Mouse (Mus musculus) thymus, postnatal 0 days (tissue): ENCODE results near the gene Mef2d. TPM values are rescaled to one million over a fixed set of nuclear protein-coding genes. Genes with fewer than 3 reads are reported as not detected.

Experiments used
- microRNA-seq: library from miRNA; unstranded; fragments of <30 nt; microRNA quantifications from one replicate; pipeline ENCODE4, GENCODE M21; 2016; ENCODE audit warnings: borderline number of aligned reads
- polyA plus RNA-seq: library from polyadenylated mRNA; unstranded; fragments of >200 nt; fragmentation: Nextera tagmentation; extraction: Ambion mirVana; gene quantifications from 2 replicates; pipeline ENCODE4 v1.2.1, GENCODE M21; 2015

The Mef2d gene
- polyA plus RNA-seq, 1 experiment from 2014 or later = 32.2 TPM

Small RNA genes lying within 50 kb of the gene (microRNA-seq; reads per million reads assigned to microRNA genes)
- gene Gm25641 = not detected
- gene Mir3093 = not detected
- gene Mir9-1 = not detected

Other genes starting within 250 kb of the Mef2d start
- gene Hdgf, start 236.1 kb upstream of the Mef2d start, polyA plus RNA-seq = 223 and 234 TPM in 2 replicates
- gene Mrpl24, start 222.9 kb upstream of the Mef2d start, polyA plus RNA-seq = 107 and 108 TPM in 2 replicates
- 58.9 and 61.4 TPM in 2 replicates for gene Isg20l2, start 212.1 kb upstream of the Mef2d start, polyA plus RNA-seq
- 15.7 and 16.6 TPM in 2 replicates for gene Rrnad1, start 211.7 kb upstream of the Mef2d start, polyA plus RNA-seq
- 35.5 and 38.1 TPM in 2 replicates for gene Crabp2, start 193.7 kb upstream of the Mef2d start, polyA plus RNA-seq
- 3.2 and 4.5 TPM in 2 replicates for gene Nes, start 171.3 kb upstream of the Mef2d start, polyA plus RNA-seq
- gene Bcan, start 142.1 kb upstream of the Mef2d start, polyA plus RNA-seq = 0.23 and 0.27 TPM in 2 replicates
- gene Hapln2, start 114.8 kb upstream of the Mef2d start, polyA plus RNA-seq = 0.16 TPM in 1 of 2 replicates, not detected in the other
- gene Gpatch4, start 99.3 kb upstream of the Mef2d start, polyA plus RNA-seq = 34.6 and 37.4 TPM in 2 replicates
- 145 and 155 TPM in 2 replicates for gene Naxe, start 83.9 kb upstream of the Mef2d start, polyA plus RNA-seq
- gene Ttc24, start 64.1 kb upstream of the Mef2d start, polyA plus RNA-seq = 0.69 and 0.76 TPM in 2 replicates
- gene Iqgap3, start 60.4 kb upstream of the Mef2d start, polyA plus RNA-seq = 5.8 and 6.1 TPM in 2 replicates
- gene Rhbg, start 112.3 kb downstream of the Mef2d start, polyA plus RNA-seq = 0.58 and 0.66 TPM in 2 replicates
- gene Gm38392, start 144.8 kb downstream of the Mef2d start, polyA plus RNA-seq = 0.33 TPM in 1 of 2 replicates, not detected in the other
- 15.6 and 16.2 TPM in 2 replicates for gene Tsacc, start 154.6 kb downstream of the Mef2d start, polyA plus RNA-seq
- 401 and 428 TPM in 2 replicates for gene Cct3, start 154.7 kb downstream of the Mef2d start, polyA plus RNA-seq
- gene Glmp, start 182.7 kb downstream of the Mef2d start, polyA plus RNA-seq = 209 and 236 TPM in 2 replicates
- 3.0 and 4.1 TPM in 2 replicates for gene Tmem79, start 193.8 kb downstream of the Mef2d start, polyA plus RNA-seq
- gene Smg5, start 193.9 kb downstream of the Mef2d start, polyA plus RNA-seq = 30.0 and 35.4 TPM in 2 replicates
- gene Paqr6, start 222.2 kb downstream of the Mef2d start, polyA plus RNA-seq = 0.49 and 0.56 TPM in 2 replicates
- gene Bglap3, start 230.4 kb downstream of the Mef2d start, polyA plus RNA-seq = 2.6 TPM in 2 replicates
- gene Bglap2, start 236.3 kb downstream of the Mef2d start, polyA plus RNA-seq = 0.83 and 1.1 TPM in 2 replicates
- gene Bglap, start 242.1 kb downstream of the Mef2d start, polyA plus RNA-seq = 0.80 and 1.2 TPM in 2 replicates